Mouse (Mus musculus) lung, postnatal 0 days (tissue): Measurements from ENCODE around the gene 1600002K03Rik.

Experiments
- CTCF ChIP-seq: IDR thresholded peaks from 2 replicates; pipeline ENCODE4 v1.5.1; 2016; ENCODE audit warnings: antibody characterized with exemption, mild to moderate bottlenecking
- EP300 ChIP-seq: IDR thresholded peaks from 2 replicates; pipeline ENCODE4 v1.6.1; 2016; ENCODE audit warnings: antibody characterized with exemption, mild to moderate bottlenecking, control low read depth

DNA sequence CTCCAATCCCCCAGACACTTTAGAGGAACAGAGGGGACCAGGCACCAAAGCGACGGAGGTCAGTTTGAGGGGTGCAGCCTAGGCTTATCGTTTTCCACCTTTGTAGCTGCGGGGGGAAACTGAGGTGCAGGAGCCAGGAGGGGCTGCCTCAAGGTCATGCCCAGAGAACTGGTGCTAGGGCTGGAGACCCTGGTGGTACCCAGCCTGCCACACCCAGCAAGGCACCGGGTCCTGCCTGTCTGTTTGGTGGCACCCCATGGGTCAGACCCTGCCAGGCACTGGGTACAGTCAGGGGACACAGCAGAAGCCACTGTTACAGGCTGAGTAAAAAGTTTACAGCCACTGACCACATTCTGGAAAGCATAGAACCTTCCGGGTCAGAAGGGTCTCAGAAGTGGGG is 7.5 kb downstream of the 1600002K03Rik start:
- TF ChIP-seq EP300: no peak
- TF ChIP-seq CTCF: no peak
